Mouse (Mus musculus): ENCODE measurements at regions not wholly inside any gene's neighbourhood (a gene's known extent, or its start where the extent isn't known, plus 50 kb on each side); places are given as distances from the start of the nearest gene placed in this dataset.

- no peak for DNase-seq
Measured at GRCm38 (mm10) chr1:94582526-94582925, 530.2 kb upstream of the Pdcd1 start.

GRCm38 (mm10) chr1:94581650-94582405 lies 529.5 kb upstream of the Pdcd1 start:
- DNase-seq, result peak in 1 of 2 experiments; percentile 16

- DNase-seq, result no peak
Measured at GRCm38 (mm10) chr1:94532773-94533541, 480.6 kb upstream of the Pdcd1 start.

GRCm38 (mm10) chr1:94504080-94504520 lies 451.7 kb upstream of the Pdcd1 start:
- DNase-seq, result no peak

GRCm38 (mm10) chr1:94503379-94504079 lies 451.2 kb upstream of the Pdcd1 start:
- DNase-seq, result no peak

GRCm38 (mm10) chr1:94502066-94502861 lies 449.9 kb upstream of the Pdcd1 start:
- DNase-seq, result no peak

- DNase-seq, result no peak
Measured at GRCm38 (mm10) chr1:94496992-94497391, 444.6 kb upstream of the Pdcd1 start.

- DNase-seq, result no peak
Measured at GRCm38 (mm10) chr1:94496341-94496740, 444.0 kb upstream of the Pdcd1 start.

- DNase-seq, result no peak
Measured at GRCm38 (mm10) chr1:94487062-94487461, 434.7 kb upstream of the Pdcd1 start.

- DNase-seq, result peak; percentile 31
Measured at GRCm38 (mm10) chr1:94469834-94470233, 417.5 kb upstream of the Pdcd1 start.

- no peak for DNase-seq
Measured at GRCm38 (mm10) chr1:94423731-94424130, 371.4 kb upstream of the Pdcd1 start.

- DNase-seq, result peak; percentile 12 to 22
Measured at GRCm38 (mm10) chr1:94413043-94413442, 360.7 kb upstream of the Pdcd1 start.

GRCm38 (mm10) chr1:94366606-94367005 lies 314.3 kb upstream of the Pdcd1 start:
- no peak for DNase-seq

- no peak for DNase-seq
Measured at GRCm38 (mm10) chr1:94356996-94357395, 304.6 kb upstream of the Pdcd1 start.

GRCm38 (mm10) chr1:94355873-94356272 lies 303.5 kb upstream of the Pdcd1 start:
- no peak for DNase-seq

- no peak for DNase-seq
Measured at GRCm38 (mm10) chr1:94342576-94342975, 290.2 kb upstream of the Pdcd1 start.

GRCm38 (mm10) chr1:94341237-94341636 lies 288.9 kb upstream of the Pdcd1 start:
- DNase-seq, result no peak

- DNase-seq, result no peak
Measured at GRCm38 (mm10) chr1:94318029-94318428, 265.7 kb upstream of the Pdcd1 start.

- DNase-seq, result no peak
Measured at GRCm38 (mm10) chr1:94298395-94298794, 246.0 kb upstream of the Pdcd1 start.

GRCm38 (mm10) chr1:94272569-94272968 lies 220.2 kb upstream of the Pdcd1 start:
- no peak for DNase-seq

GRCm38 (mm10) chr1:94263313-94263712 lies 211.0 kb upstream of the Pdcd1 start:
- no peak for DNase-seq

GRCm38 (mm10) chr1:94235426-94235825 lies 183.1 kb upstream of the Pdcd1 start:
- DNase-seq, result no peak

Measured in adrenal gland, postnatal 36 days (tissue).